Mouse (Mus musculus): ENCODE results near the gene Dcdc2a.

GRCm38 (mm10) chr13:25178236-25179001 lies 122.6 kb downstream of the Dcdc2a start:
- TF ChIP-seq POLR2A (IDR thresholded peaks at IDR 0.05; ENCODE audit: extremely low read depth, insufficient read depth, low read length) (no peak), CTCF (IDR thresholded peaks at IDR 0.05; ENCODE audit: extremely low read depth, insufficient read depth, low read length) (no peak)

Data from cortical plate, adult 2 months (tissue).